Mouse (Mus musculus) frontal cortex, postnatal 25 days (tissue): ENCODE data around the gene Katnb1.

Source experiments
- DNase-seq, 2 experiments: peaks; one replicate each; pipeline ENCODE4 v3.0.0; 2022; ENCODE audit warnings: low spot score in 2 of 2

Gene Katnb1

DNA sequence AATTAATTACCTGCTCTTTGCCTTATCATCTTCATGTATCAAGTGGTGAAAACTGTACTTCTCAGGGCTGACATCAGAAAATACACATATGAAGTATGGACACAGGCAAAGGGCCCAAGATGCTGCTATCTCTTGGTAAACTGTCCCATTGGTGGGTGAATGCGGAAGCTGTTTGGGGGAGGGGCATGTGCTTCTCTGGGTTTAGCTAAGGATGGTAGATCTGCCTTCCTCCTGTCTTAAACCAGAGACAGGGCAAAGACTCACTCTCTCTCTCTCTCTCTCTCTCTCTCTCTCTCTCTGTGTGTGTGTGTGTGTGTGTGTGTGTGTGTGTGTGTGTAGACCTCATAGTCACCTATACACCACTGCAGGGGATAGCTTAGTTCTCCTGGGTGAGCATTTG lies 60.0 kb downstream of the Katnb1 start:
- DNase-seq: no peak

GRCm38 (mm10) chr8:95141469-95142074 lies 60.6 kb downstream of the Katnb1 start:
- no peak for DNase-seq

DNA sequence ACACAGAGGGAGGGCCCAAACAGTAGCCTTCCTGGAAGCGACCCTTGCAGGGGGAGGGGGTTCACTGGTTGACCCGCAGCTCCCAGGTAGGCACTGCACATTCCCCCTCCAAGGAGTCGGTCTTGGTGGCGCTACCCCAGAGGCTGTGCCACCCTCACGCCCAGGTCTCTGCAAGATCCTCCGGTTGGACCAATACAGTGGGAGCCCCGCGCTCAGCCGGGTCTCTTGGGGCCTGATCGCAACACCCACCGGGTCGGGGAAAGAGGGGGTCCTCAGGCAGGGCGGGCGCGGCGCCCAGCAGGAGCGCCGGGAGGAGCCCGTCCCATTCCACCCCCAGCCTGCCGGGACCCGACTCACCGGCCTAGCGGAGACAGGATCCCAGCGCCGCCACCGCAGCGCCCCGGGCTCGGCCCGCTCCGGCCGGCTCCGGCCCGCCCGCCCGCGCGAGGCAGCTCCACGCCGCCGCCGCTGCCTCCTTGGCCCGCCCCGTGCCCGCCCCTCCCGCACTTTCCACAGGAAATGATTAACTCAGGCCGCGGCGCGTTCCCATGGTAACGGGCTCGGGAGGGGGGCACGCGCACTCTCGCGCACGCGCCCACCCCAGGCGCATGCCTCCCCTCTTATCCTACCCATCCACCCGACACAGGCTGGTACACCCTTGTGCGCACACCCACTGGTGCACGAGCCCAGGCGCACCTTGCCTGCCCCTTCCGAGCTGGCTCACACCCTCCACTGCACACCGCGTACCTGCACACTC lies 61.3 kb downstream of the Katnb1 start:
- DNase-seq: peak; percentile 64 to 74

DNA sequence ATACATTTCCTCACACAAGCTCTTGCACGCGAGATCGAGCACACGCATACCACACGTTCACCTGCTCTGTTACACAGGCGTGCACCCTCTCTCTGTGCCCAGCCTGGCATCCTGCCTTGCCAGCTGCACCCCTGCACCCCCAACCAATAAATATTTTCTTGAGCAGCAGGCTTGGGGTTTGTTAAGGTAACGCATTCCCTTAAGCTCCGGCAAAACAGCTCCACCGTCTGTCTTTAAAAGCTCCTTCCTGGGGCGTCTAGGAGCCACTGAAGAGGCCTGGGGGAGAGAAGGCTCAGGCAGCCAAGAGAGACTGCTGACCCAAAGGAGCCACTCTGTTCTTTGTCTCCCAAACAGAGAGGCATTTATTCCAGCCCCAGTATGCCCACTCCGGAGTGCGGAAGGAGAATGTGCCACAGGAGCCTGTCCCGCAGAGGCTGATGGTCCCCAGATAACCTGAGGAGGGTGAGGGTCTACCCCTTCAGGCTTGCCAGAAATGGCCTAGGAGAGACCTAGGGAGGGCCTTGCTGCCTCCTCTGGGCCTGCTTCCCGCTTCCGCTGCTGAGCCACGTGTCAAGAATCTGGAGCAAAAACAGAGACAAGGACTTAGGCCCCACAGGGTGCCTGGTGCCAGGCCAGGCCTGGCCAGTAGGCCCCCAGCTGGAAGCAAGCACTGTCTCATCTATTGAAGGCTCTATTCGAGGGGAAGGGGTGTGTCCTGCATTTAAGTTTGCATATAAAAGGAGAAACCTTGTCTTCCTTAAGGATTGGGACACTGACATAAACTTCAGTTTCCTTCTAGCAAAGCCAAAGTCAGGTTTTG lies 62.2 kb downstream of the Katnb1 start:
- peak in 1 of 2 experiments; percentile 23 for DNase-seq

DNA sequence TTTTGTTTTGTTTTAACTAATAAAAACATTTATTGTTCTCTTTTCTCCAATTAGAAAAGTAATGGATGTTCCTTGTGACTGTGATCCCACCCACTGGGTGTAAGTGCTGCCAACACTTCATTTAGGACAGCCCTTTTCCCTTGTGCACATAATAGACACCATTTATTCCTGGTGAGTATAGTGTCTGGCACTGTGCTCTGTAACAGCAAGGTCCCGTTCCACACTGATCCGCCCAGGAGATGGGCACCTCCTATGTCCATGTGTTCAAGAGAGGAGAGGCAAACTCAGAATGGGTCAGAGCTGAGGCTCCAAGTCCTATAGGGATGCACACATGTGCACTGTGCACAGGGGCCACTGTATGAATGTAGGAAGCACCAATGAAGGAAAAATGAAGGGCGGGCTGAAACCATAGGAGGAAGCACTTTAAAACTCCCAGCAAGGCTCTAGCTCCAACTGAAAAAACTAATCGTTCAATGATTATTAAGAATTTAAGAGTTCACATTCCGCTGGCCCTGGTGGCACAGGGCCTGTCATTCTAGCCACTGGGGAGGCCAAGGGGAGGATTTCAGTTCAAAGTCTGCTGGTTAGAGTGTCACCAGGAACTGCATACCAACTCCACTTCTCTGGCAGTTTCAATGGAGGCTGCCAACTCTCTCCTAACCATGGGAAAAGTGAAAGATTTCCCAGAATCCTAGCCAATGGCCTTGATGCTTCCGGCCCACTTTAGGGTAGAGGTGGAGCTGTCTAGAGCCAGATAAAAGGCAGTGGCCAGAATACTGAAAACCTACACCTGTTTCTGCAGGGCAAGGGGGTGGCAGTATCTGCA lies 63.0 kb downstream of the Katnb1 start:
- DNase-seq: no peak

- no peak for DNase-seq
These were observed 63.6 kb downstream of the Katnb1 start for GRCm38 (mm10) chr8:95144631-95145015.

GRCm38 (mm10) chr8:95146044-95146745 lies 65.2 kb downstream of the Katnb1 start:
- DNase-seq: no peak

DNA sequence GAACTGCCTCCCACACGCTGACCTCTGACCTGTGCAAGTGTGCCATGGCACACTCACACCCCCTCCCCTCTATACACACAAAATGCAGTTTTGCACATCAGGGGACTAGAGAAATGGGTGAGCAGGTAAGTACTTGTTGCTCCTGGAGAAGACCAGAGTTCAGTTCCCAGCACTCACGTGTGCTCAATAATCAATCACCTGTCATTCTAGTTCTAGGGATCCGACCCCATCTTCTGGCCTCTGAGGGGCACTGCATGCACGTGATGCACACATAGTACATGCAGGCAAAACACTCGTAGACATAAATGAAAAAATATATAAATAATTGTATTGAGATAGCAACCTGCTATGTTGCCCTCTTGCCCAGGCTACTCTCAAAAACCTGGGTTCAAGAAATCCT lies 65.9 kb downstream of the Katnb1 start:
- no peak for DNase-seq

- no peak for DNase-seq
These were observed 68.4 kb downstream of the Katnb1 start for GRCm38 (mm10) chr8:95149426-95149825.

DNA sequence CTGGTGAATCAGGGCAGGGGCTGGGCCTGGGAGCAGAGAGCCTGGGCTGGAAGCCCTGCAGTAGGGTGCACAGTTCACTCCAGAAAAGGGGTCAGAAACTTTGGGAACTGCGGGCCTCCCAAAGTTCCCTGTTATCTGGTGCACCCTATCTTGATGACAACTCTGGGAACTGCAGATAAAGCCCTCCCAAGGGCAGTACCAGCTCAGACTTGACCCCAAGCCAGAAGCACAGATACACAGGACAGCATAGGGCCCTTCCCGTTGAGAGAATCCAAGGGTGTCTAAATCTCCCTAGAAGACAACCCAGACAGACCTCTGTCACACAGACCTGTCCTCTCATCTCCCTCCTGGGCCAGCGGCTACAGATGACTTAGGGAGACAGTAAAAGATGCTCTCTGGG lies 69.6 kb downstream of the Katnb1 start:
- DNase-seq: no peak
